Mouse (Mus musculus): ENCODE data around the gene Efs. TPM values are rescaled to one million over a fixed set of nuclear protein-coding genes. Genes with fewer than 3 reads are reported as not detected.
A peak's percentile ranks its signal among the peaks of the same experiment; 100 is the strongest.
"Not testable (repeated sequence)": the region's sequence is repeated elsewhere in the genome, so short reads cannot be mapped to it uniquely, and the experiment has no call there.

The Efs gene
- 20.0 and 20.7 TPM in 2 replicates for polyA plus RNA-seq (2015; fragmentation: Nextera tagmentation; extraction: Ambion mirVana)

- 3% methylated on average over 57 of the region's 57 CpGs for WGBS
- Histone ChIP-seq H3K9ac (peak within 1 kb of the TSS; percentile 86), H3K4me2 (replicated peaks) (peak within 1 kb of the TSS; percentile 94), H3K9me3 (no peaks in the 10 kb centered on the region), H3K4me1 (replicated peaks) (peaks cover 21% of the 10 kb centered on the region), H3K4me3 (replicated peaks) (peak within 1 kb of the TSS; percentile 58), H3K27me3 (replicated peaks) (peaks cover 15% of the 10 kb centered on the region; the same call in 1 of the 2 replicates), H3K27ac (peak within 1 kb of the TSS; percentile 99), H3K36me3 (peaks cover 5% of the 10 kb centered on the region; the same call in 1 of the 2 replicates)
- peak; percentile 68 for ATAC-seq
Observed at GRCm38 (mm10) chr14:54925349-54926342, at the start of gene Efs. Efs (minus strand) TSS chr14:54926126.

- no peaks in the 10 kb centered on the region for H3K4me1 ChIP-seq (replicated peaks)
Observed at GRCm38 (mm10) chr14:54974068-54974791, 48.3 kb upstream of the Efs start.

GRCm38 (mm10) chr14:54972786-54973185 lies 46.9 kb upstream of the Efs start:
- H3K36me3 ChIP-seq; ATAC-seq; H3K4me3 ChIP-seq (replicated peaks); H3K4me2 ChIP-seq (replicated peaks); H3K27ac ChIP-seq; H3K4me1 ChIP-seq (replicated peaks); H3K9me3 ChIP-seq; H3K27me3 ChIP-seq (replicated peaks); H3K9ac ChIP-seq: not testable (repeated sequence)
- WGBS = 89% methylated on average over 11 of the region's 11 CpGs

More at GRCm38 (mm10) chr14:54974068-54974791, 48.3 kb upstream of the Efs start:
- ATAC-seq = no peak
- no peak overlapping the region for H3K9ac ChIP-seq
- H3K9me3 ChIP-seq = no peaks in the 10 kb centered on the region
- no peak overlapping the region for H3K4me2 ChIP-seq (replicated peaks)
- no peak overlapping the region for H3K4me3 ChIP-seq (replicated peaks)
- no peaks in the 10 kb centered on the region for H3K36me3 ChIP-seq
- no peak overlapping the region for H3K27ac ChIP-seq
- no peaks in the 10 kb centered on the region for H3K27me3 ChIP-seq (replicated peaks)
- WGBS = 75% methylated on average over 6 of the region's 6 CpGs

- Histone ChIP-seq H3K9ac (no peak overlapping the region), H3K4me1 (replicated peaks) (no peaks in the 10 kb centered on the region), H3K36me3 (no peaks in the 10 kb centered on the region), H3K4me3 (replicated peaks) (no peak overlapping the region), H3K9me3 (no peaks in the 10 kb centered on the region), H3K27ac (no peak overlapping the region), H3K27me3 (replicated peaks) (no peaks in the 10 kb centered on the region), H3K4me2 (replicated peaks) (no peak overlapping the region)
- no peak for ATAC-seq
Observed at GRCm38 (mm10) chr14:54968344-54968743, 42.4 kb upstream of the Efs start.

GRCm38 (mm10) chr14:54967874-54968273 lies 41.9 kb upstream of the Efs start:
- Histone ChIP-seq H3K27ac (no peak overlapping the region), H3K9me3 (no peaks in the 10 kb centered on the region), H3K4me3 (replicated peaks) (no peak overlapping the region), H3K27me3 (replicated peaks) (no peaks in the 10 kb centered on the region), H3K9ac (no peak overlapping the region), H3K36me3 (no peaks in the 10 kb centered on the region), H3K4me1 (replicated peaks) (no peaks in the 10 kb centered on the region), H3K4me2 (replicated peaks) (no peak overlapping the region)
- no peak for ATAC-seq
- WGBS = 91% methylated on average over 3 of the region's 3 CpGs

- no peaks in the 10 kb centered on the region for H3K27me3 ChIP-seq (replicated peaks)
- H3K4me1 ChIP-seq (replicated peaks) = no peaks in the 10 kb centered on the region
- ATAC-seq = no peak
- no peak within 1 kb of the TSS for H3K9ac ChIP-seq
- no peaks in the 10 kb centered on the region for H3K9me3 ChIP-seq
- 71% methylated on average over 7 of the region's 7 CpGs for WGBS
- H3K4me2 ChIP-seq (replicated peaks) = no peak within 1 kb of the TSS
- no peak within 1 kb of the TSS for H3K27ac ChIP-seq
- H3K36me3 ChIP-seq = no peaks in the 10 kb centered on the region
- H3K4me3 ChIP-seq (replicated peaks) = no peak within 1 kb of the TSS
Observed at GRCm38 (mm10) chr14:54966320-54966977, 40.5 kb upstream of the Efs start, which contains the start of gene Myh6. Myh6 (minus strand) TSS chr14:54966927.

GRCm38 (mm10) chr14:54965631-54966030 lies 39.7 kb upstream of the Efs start:
- Histone ChIP-seq H3K9me3 (no peaks in the 10 kb centered on the region), H3K4me2 (replicated peaks) (no peak overlapping the region), H3K4me3 (replicated peaks) (no peak overlapping the region), H3K4me1 (replicated peaks) (no peaks in the 10 kb centered on the region), H3K36me3 (no peaks in the 10 kb centered on the region), H3K27me3 (replicated peaks) (no peaks in the 10 kb centered on the region), H3K9ac (no peak overlapping the region), H3K27ac (no peak overlapping the region)
- ATAC-seq = no peak
- WGBS = 50% methylated on average over 6 of the region's 6 CpGs

- Histone ChIP-seq H3K9me3 (no peaks in the 10 kb centered on the region), H3K27ac (no peak overlapping the region), H3K27me3 (replicated peaks) (no peaks in the 10 kb centered on the region), H3K4me3 (replicated peaks) (no peak overlapping the region), H3K36me3 (no peaks in the 10 kb centered on the region), H3K4me2 (replicated peaks) (no peak overlapping the region), H3K4me1 (replicated peaks) (no peaks in the 10 kb centered on the region), H3K9ac (no peak overlapping the region)
- ATAC-seq = no peak
- WGBS = 75% methylated on average over 15 of the region's 15 CpGs
Observed at GRCm38 (mm10) chr14:54965044-54965443, 39.1 kb upstream of the Efs start.

GRCm38 (mm10) chr14:54963727-54964126 lies 37.8 kb upstream of the Efs start:
- H3K9ac ChIP-seq = no peak overlapping the region
- 89% methylated on average over 11 of the region's 11 CpGs for WGBS
- H3K9me3 ChIP-seq = no peaks in the 10 kb centered on the region
- H3K36me3 ChIP-seq = no peaks in the 10 kb centered on the region
- no peaks in the 10 kb centered on the region for H3K27me3 ChIP-seq (replicated peaks)
- no peak for ATAC-seq
- H3K27ac ChIP-seq = no peak overlapping the region
- no peak overlapping the region for H3K4me3 ChIP-seq (replicated peaks)
- no peak overlapping the region for H3K4me2 ChIP-seq (replicated peaks)
- H3K4me1 ChIP-seq (replicated peaks) = no peaks in the 10 kb centered on the region

GRCm38 (mm10) chr14:54962714-54963113 lies 36.8 kb upstream of the Efs start:
- H3K4me1 ChIP-seq (replicated peaks) = no peaks in the 10 kb centered on the region
- no peaks in the 10 kb centered on the region for H3K36me3 ChIP-seq
- no peak overlapping the region for H3K9ac ChIP-seq
- WGBS = 77% methylated on average over 7 of the region's 7 CpGs
- H3K27ac ChIP-seq = no peak overlapping the region
- H3K27me3 ChIP-seq (replicated peaks) = no peaks in the 10 kb centered on the region
- no peak overlapping the region for H3K4me2 ChIP-seq (replicated peaks)
- no peak for ATAC-seq
- no peaks in the 10 kb centered on the region for H3K9me3 ChIP-seq
- H3K4me3 ChIP-seq (replicated peaks) = no peak overlapping the region

GRCm38 (mm10) chr14:54961487-54961886 lies 35.6 kb upstream of the Efs start:
- Histone ChIP-seq H3K4me2 (replicated peaks) (no peak overlapping the region), H3K4me3 (replicated peaks) (no peak overlapping the region), H3K9me3 (no peaks in the 10 kb centered on the region), H3K27ac (no peak overlapping the region), H3K9ac (no peak overlapping the region), H3K4me1 (replicated peaks) (no peaks in the 10 kb centered on the region), H3K27me3 (replicated peaks) (no peaks in the 10 kb centered on the region), H3K36me3 (no peaks in the 10 kb centered on the region)
- ATAC-seq = no peak
- 73% methylated on average over 5 of the region's 5 CpGs for WGBS

GRCm38 (mm10) chr14:54960769-54961168 lies 34.8 kb upstream of the Efs start:
- Histone ChIP-seq H3K9ac (no peak overlapping the region), H3K4me2 (replicated peaks) (no peak overlapping the region), H3K4me3 (replicated peaks) (no peak overlapping the region), H3K9me3 (no peaks in the 10 kb centered on the region), H3K27me3 (replicated peaks) (no peaks in the 10 kb centered on the region), H3K4me1 (replicated peaks) (no peaks in the 10 kb centered on the region), H3K27ac (no peak overlapping the region), H3K36me3 (no peaks in the 10 kb centered on the region)
- 62% methylated on average over 10 of the region's 10 CpGs for WGBS
- ATAC-seq = no peak
